Mouse (Mus musculus) embryonic facial prominence, embryonic 15.5 days (tissue): ENCODE results near the gene Ncoa5. TPM values are rescaled to one million over a fixed set of nuclear protein-coding genes. Genes with fewer than 3 reads are reported as not detected.

Experiments used
- ATAC-seq: fragments of 200-750 bp; cut with Nextera tagmentation; 2 replicates; pipeline ENCODE4 v1.8.0; 2017; ENCODE audit warnings: low read depth, moderate TSS enrichment; ENCODE audit not compliant: insufficient number of reproducible peaks, low FRiP score, low TSS enrichment
- H3K27ac ChIP-seq: fragments of 300-500 bp; sonication (generic); replicated peaks from 2 replicates; pipeline ENCODE4 v1.5.1; 2015; ENCODE audit warnings: mild to moderate bottlenecking, inconsistent platforms
- H3K27me3 ChIP-seq: fragments of 300-500 bp; sonication (generic); 2 replicates; pipeline ENCODE4 v1.6.1; 2015; ENCODE audit warnings: inconsistent platforms
- H3K36me3 ChIP-seq: fragments of 300-500 bp; sonication (generic); 2 replicates; pipeline ENCODE4 v1.6.1; 2015; ENCODE audit warnings: mild to moderate bottlenecking, inconsistent platforms
- H3K4me1 ChIP-seq: fragments of 300-500 bp; sonication (generic); 2 replicates; pipeline ENCODE4 v1.6.1; 2015; ENCODE audit warnings: inconsistent platforms
- H3K4me2 ChIP-seq: fragments of 300-500 bp; sonication (generic); replicated peaks from 2 replicates; pipeline ENCODE4 v1.6.1; 2015; ENCODE audit warnings: mild to moderate bottlenecking, inconsistent platforms
- H3K4me3 ChIP-seq: fragments of 300-500 bp; sonication (generic); replicated peaks from 2 replicates; pipeline ENCODE4 v1.5.1; 2015; ENCODE audit warnings: mild to moderate bottlenecking, inconsistent platforms
- H3K9ac ChIP-seq: fragments of 300-500 bp; sonication (generic); 2 replicates; pipeline ENCODE4 v1.6.1; 2015; ENCODE audit warnings: inconsistent platforms
- H3K9me3 ChIP-seq: fragments of 300-500 bp; sonication (generic); replicated peaks from 2 replicates; pipeline ENCODE4 v1.6.1; 2016; ENCODE audit warnings: inconsistent platforms
- WGBS: fragments of 180-500 bp; shearing (Covaris S2); methylation state at CpG from one replicate; pipeline ENCODE4 v1.1.7; 2015; 5-methylcytosine and 5-hydroxymethylcytosine counted together
- polyA plus RNA-seq: library from polyadenylated mRNA; unstranded; fragments of >200 nt; fragmentation: Nextera tagmentation; extraction: Ambion mirVana; gene quantifications from 2 replicates; pipeline ENCODE4 v1.2.1, GENCODE M21; 2015

Ncoa5 gene
- polyA plus RNA-seq, 1 experiment from 2014 or later: 67.0 TPM

DNA sequence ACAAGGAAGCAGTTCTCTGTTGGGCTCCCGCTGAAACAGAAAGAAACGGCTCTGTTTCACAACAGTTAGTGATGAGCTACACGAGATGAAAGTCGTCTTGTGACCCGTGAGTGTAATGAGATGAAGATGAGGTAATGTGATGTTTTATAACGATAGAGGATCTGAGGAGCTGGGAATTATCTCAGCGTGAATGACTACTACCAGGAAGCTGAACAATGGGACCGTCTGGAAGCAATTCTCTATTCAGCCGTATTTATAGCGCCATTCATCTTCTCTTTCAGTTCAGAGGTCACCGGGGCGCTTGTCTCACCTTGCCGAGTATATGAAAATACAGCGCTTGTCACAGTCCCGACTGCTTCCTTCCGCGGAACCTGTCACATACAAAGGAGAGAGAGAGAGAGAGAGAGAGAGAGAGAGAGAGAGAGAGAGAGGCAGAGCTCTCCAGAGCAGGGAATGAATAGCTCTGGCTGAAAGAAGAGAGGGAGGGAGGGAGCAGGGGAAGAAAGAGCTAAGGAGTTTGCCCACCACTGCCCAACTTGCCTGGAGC is 8.5 kb upstream of the Ncoa5 start:
- no peaks in the 10 kb centered on the region for H3K36me3 ChIP-seq
- H3K9ac ChIP-seq: no peak overlapping the region
- no peaks in the 10 kb centered on the region for H3K4me1 ChIP-seq
- H3K9me3 ChIP-seq: no peaks in the 10 kb centered on the region
- H3K27ac ChIP-seq: no peak overlapping the region
- H3K4me2 ChIP-seq: 0 out of 2 replicates have a peak overlapping the region, but pooled peaks have one; percentile 15
- peaks cover 4% of the 10 kb centered on the region; the same call in 1 of the 2 replicates for H3K27me3 ChIP-seq
- H3K4me3 ChIP-seq: no peak overlapping the region
- WGBS: 9% methylated on average over 17 of the region's 17 CpGs
- ATAC-seq: no peak

DNA sequence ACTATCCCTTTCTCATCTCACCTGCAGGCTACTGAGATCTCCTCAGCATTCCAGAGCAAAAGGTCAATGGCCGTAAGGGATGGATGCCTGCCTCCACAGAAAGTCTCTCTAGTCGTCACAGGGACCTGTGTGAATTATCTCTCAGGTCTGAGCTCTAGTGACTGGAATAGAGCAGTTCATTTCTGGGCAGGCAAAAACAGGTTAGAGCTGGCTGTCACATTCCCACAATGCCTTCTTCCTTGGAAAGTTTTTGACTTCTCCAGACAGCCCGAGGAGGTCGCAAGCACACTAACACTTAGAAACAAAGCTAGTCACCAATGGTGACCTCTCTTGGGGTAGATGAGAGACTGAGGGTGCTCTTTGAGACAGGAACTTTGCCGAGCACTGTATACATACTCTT is 7.5 kb upstream of the Ncoa5 start:
- H3K27me3 ChIP-seq: peaks cover 4% of the 10 kb centered on the region; the same call in 1 of the 2 replicates
- WGBS: 62% methylated on average over 5 of the region's 5 CpGs
- no peak overlapping the region for H3K4me3 ChIP-seq
- H3K9me3 ChIP-seq: no peaks in the 10 kb centered on the region
- no peak overlapping the region for H3K9ac ChIP-seq
- no peak for ATAC-seq
- H3K27ac ChIP-seq: no peak overlapping the region
- H3K4me2 ChIP-seq: no peak overlapping the region
- no peaks in the 10 kb centered on the region for H3K36me3 ChIP-seq
- H3K4me1 ChIP-seq: no peaks in the 10 kb centered on the region

DNA sequence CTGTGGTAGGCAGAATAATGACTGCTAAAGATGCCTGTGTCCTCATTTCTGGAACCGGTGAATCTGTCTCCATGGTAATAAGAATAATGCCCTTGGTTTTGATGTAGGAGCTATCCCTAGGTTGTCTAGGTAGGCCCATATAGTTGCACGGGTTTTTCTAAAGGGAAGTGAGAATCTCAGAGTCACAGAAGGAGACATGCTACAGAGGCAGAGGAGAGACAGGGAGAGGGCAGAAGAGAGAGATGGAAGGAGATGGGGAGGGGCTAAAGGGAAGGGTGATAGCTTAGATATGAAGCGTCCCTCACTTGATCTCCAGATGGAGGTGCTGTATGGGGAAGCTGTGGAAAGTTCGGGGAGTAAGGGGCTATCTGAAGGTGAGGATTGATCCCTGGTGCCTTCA is 2.7 kb upstream of the Ncoa5 start:
- no peak overlapping the region for H3K27ac ChIP-seq
- WGBS: 64% methylated on average over 4 of the region's 4 CpGs
- H3K9me3 ChIP-seq: no peaks in the 10 kb centered on the region
- H3K36me3 ChIP-seq: no peaks in the 10 kb centered on the region
- no peak for ATAC-seq
- H3K4me2 ChIP-seq: no peak overlapping the region
- peaks cover 18% of the 10 kb centered on the region for H3K4me1 ChIP-seq
- H3K27me3 ChIP-seq: no peaks in the 10 kb centered on the region
- H3K4me3 ChIP-seq: no peak overlapping the region
- H3K9ac ChIP-seq: no peak overlapping the region

DNA sequence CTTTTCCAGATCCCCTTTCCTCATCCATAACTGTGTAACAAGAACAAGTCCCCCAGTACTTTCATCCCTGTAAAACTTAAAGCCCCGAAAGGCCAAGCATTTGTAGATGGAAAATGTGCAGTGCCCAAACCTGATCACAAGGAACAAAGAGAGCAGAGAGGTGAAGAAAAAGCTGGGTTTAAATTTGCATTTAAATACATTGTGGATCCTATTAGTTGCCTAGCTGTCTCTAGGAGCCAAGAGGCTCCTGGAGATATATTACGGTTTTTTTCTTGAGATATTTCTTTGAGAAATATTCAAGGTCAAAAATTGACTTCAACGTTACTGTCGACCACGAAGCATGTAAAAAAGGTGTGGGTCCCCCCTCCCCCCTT is 378 bp upstream of the Ncoa5 start:
- ATAC-seq: no peak
- Histone ChIP-seq H3K4me3 (peak overlapping the region; percentile 74), H3K27me3 (no peaks in the 10 kb centered on the region), H3K4me1 (peaks cover 26% of the 10 kb centered on the region), H3K9me3 (no peaks in the 10 kb centered on the region), H3K36me3 (no peaks in the 10 kb centered on the region), H3K27ac (peak overlapping the region; percentile 51; the same call in 1 of the 2 replicates), H3K9ac (no peak overlapping the region), H3K4me2 (peak overlapping the region; percentile 66)
- WGBS: 29% methylated on average over 5 of the region's 5 CpGs

DNA sequence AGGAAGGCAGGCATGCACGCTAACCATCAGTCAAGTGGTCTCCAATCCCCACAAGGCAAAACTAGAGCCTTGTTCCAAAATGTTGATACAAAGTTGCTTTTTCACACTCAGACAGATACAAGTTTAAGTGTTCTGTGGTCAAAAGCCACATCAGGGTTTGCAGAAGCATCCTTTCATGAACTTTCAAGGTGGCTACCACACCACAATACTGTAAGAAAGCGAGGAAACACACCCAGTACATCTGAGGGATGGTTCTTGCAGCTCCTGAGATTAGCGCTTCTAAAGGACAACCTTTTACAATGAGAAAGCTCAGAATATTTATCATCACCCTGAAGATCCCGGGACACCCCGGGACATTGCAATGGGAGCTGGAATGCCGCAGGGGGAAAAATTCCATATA is 1.4 kb downstream of the Ncoa5 start:
- Histone ChIP-seq H3K4me2 (peak overlapping the region; percentile 66), H3K9ac (peak overlapping the region; percentile 81), H3K4me3 (peak overlapping the region; percentile 74), H3K4me1 (peaks cover 26% of the 10 kb centered on the region), H3K27me3 (no peaks in the 10 kb centered on the region), H3K27ac (no peak overlapping the region), H3K36me3 (no peaks in the 10 kb centered on the region), H3K9me3 (no peaks in the 10 kb centered on the region)
- WGBS: 38% methylated on average over 6 of the region's 6 CpGs
- ATAC-seq: no peak

DNA sequence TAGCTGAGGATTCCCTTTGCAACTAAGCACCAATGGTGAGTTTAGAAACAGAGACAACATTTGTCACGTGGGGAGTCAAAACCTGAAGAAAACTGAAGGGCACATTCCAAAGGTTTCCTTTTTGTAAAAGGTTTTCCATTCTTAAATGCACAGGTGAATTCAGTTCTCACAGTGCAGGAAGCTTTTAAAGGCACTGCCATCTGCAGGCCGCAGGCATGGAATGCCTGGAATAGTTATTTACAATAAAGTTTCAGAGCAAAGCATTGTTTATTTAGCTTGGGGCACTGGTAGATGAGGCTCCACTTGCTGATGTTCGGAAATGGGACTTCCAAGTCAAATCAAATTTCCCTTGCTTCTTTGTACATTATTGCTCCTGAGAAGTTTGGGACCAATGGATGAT is 2.1 kb downstream of the Ncoa5 start:
- H3K27ac ChIP-seq: no peak overlapping the region
- no peak overlapping the region for H3K4me3 ChIP-seq
- no peaks in the 10 kb centered on the region for H3K27me3 ChIP-seq
- H3K4me2 ChIP-seq: no peak overlapping the region
- ATAC-seq: no peak
- H3K9me3 ChIP-seq: no peaks in the 10 kb centered on the region
- H3K4me1 ChIP-seq: peaks cover 26% of the 10 kb centered on the region
- WGBS: 38% methylated on average over 3 of the region's 3 CpGs
- H3K36me3 ChIP-seq: no peaks in the 10 kb centered on the region
- H3K9ac ChIP-seq: no peak overlapping the region

DNA sequence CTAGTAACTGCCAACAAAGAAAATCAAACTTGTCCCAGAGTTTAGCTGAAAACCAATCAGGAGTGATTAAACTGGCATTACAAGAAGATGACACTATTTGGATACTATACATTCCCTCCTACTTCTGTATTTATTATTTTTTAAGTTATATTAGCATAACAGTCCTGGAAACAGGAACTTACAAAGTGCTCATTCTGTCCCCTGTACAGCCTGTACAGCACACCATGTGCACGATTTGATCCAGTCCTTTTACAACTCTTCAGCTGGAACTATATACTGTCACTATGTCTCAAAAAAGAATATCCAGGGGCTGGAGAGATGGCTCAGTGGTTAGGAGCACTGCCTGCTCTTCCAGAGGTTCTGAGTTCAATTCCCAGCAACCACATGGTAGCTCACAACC is 7.5 kb downstream of the Ncoa5 start:
- H3K4me1 ChIP-seq: peaks cover 5% of the 10 kb centered on the region
- H3K4me2 ChIP-seq: no peak overlapping the region
- 65% methylated on average over 1 of the region's 1 CpGs for WGBS
- no peak overlapping the region for H3K4me3 ChIP-seq
- no peaks in the 10 kb centered on the region for H3K27me3 ChIP-seq
- H3K36me3 ChIP-seq: peaks cover 8% of the 10 kb centered on the region
- H3K9ac ChIP-seq: no peak overlapping the region
- no peak overlapping the region for H3K27ac ChIP-seq
- no peak for ATAC-seq
- H3K9me3 ChIP-seq: no peaks in the 10 kb centered on the region

DNA sequence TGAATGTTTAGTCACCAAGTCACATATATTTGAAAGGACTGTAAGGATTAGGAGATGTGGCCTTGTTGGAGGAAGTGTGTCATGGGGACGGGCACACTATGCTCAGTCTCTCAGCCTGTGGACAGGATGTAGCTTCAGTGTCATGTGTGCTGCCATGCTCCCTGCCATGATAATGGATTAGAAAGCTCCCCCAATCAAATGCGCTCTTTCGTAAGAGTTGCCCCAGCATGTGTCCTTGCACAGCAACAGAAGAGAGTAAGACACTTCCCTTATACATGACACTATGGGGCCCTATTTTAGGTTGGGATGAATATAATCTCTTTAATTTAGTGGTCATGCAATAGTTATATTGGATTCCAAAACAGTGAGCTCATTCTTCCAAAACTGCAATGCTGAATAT is 14.2 kb downstream of the Ncoa5 start:
- peaks cover 16% of the 10 kb centered on the region; the same call in 1 of the 2 replicates for H3K4me1 ChIP-seq
- no peaks in the 10 kb centered on the region for H3K27me3 ChIP-seq
- H3K4me2 ChIP-seq: no peak overlapping the region
- no peak overlapping the region for H3K9ac ChIP-seq
- peaks cover 11% of the 10 kb centered on the region for H3K36me3 ChIP-seq
- ATAC-seq: no peak
- 86% methylated on average over 3 of the region's 3 CpGs for WGBS
- H3K27ac ChIP-seq: no peak overlapping the region
- no peaks in the 10 kb centered on the region for H3K9me3 ChIP-seq
- H3K4me3 ChIP-seq: no peak overlapping the region

DNA sequence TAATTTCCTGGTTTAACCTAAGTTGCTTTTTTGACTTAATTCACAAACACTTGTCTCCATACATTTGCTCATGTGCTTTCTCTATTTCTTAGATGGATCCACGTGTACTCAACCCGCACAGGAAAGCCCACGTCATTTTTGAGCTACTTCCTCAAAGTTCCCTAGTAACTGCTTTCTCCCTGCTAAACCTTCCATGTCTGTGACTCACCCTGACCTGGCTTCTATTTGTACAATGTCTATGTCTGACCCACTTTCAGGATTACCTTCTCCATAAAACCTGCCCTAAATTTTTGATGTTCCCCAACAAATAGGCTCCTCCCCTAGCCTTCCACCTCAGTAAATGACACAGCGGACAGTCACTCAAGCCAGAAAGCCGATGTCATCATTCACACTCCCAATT is 19.7 kb downstream of the Ncoa5 start:
- ATAC-seq: no peak
- Histone ChIP-seq H3K36me3 (peaks cover 34% of the 10 kb centered on the region), H3K4me2 (no peak overlapping the region), H3K4me1 (peaks cover 16% of the 10 kb centered on the region; the same call in 1 of the 2 replicates), H3K4me3 (no peak overlapping the region), H3K9me3 (no peaks in the 10 kb centered on the region), H3K9ac (no peak overlapping the region), H3K27me3 (no peaks in the 10 kb centered on the region), H3K27ac (no peak overlapping the region)
- 92% methylated on average over 5 of the region's 5 CpGs for WGBS

DNA sequence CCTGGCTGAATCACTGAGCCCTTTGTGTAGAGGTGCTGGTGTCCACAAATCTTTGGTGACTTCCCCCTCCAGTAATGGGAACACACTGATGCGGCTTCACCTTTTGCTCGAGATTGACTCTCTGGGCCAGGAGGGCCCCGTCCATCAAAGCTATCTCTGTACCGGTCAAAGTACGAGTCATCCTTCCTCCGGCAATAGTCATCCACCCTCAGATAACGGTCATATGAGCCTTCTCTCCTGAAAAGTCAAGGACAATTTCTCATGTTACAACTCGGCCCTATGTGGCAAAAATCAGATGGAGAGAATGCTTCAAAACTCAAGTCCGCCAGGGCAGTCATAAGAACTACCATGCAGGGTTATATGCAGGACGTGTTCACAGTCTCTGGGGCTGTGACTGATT is 24.3 kb downstream of the Ncoa5 start:
- Histone ChIP-seq H3K9ac (no peak overlapping the region; the same call in 1 of the 2 replicates), H3K27ac (no peak overlapping the region), H3K4me3 (no peak overlapping the region), H3K4me1 (no peaks in the 10 kb centered on the region), H3K9me3 (no peaks in the 10 kb centered on the region), H3K4me2 (no peak overlapping the region), H3K36me3 (peaks cover 78% of the 10 kb centered on the region), H3K27me3 (no peaks in the 10 kb centered on the region)
- 74% methylated on average over 10 of the region's 10 CpGs for WGBS
- ATAC-seq: no peak

DNA sequence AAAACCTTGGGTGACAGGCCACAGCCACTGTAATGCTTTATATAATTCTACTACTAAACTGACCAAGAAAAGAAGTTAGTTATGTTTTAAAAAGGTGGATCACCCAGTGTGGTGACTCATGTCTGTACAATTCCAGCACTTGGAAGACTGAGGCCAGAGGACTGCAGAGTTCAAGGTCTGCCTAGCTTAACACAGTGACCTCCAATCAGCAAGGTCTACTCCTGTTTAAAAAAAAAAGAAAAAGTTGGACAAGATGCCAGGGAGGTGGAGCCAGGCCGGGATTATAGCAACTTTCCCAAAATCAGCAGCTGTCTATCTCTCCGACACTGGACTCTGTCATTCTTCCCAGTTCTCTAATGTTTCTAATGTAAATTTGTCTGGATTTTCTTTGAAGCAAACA is 25.1 kb downstream of the Ncoa5 start:
- WGBS: 87% methylated on average over 2 of the region's 2 CpGs
- Histone ChIP-seq H3K27ac (no peak overlapping the region), H3K4me3 (no peak overlapping the region), H3K27me3 (no peaks in the 10 kb centered on the region), H3K9ac (no peak overlapping the region), H3K4me1 (no peaks in the 10 kb centered on the region), H3K4me2 (no peak overlapping the region), H3K36me3 (peaks cover 86% of the 10 kb centered on the region), H3K9me3 (no peaks in the 10 kb centered on the region)
- no peak for ATAC-seq

DNA sequence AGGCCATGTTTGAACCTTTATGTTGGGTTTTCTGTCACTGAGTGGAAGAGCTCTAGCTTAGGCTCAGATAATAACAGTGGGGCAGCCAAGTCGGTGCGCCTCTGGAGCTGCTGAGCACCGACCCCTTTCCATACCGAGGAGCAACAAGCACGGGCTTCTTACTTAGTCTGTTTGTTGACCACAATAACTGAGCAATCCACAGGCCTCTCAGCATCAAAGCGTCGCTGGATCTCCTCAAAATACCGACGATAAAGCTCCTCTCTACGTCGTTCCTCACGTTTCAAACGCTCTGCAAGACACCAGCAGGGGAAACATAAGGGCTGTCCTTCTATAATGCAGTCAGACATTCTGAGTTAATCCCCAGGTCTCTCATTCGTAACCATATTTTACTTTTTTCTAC is 25.5 kb downstream of the Ncoa5 start:
- no peak for ATAC-seq
- Histone ChIP-seq H3K27me3 (no peaks in the 10 kb centered on the region), H3K27ac (no peak overlapping the region), H3K4me1 (no peaks in the 10 kb centered on the region), H3K4me2 (no peak overlapping the region), H3K36me3 (peaks cover 90% of the 10 kb centered on the region), H3K4me3 (no peak overlapping the region), H3K9ac (no peak overlapping the region), H3K9me3 (no peaks in the 10 kb centered on the region)
- 92% methylated on average over 14 of the region's 14 CpGs for WGBS
